Mouse (Mus musculus) lung, postnatal 4 days (tissue): Measurements from ENCODE around the gene Defa30.
"Not testable (repeated sequence)": the region's sequence is repeated elsewhere in the genome, so short reads cannot be mapped to it uniquely, and the experiment has no call there.

Experiments used
- DNase-seq, 2 experiments: peaks; one replicate each; pipeline ENCODE4 v3.0.0; 2021

Gene Defa30

GRCm38 (mm10) chr8:21134342-21134741 lies at the start of gene Defa30:
TSS of gene Defa30 (plus strand) at chr8:21134642.
- DNase-seq, result not testable (repeated sequence)

- DNase-seq, result no peak
Observed at GRCm38 (mm10) chr8:21093106-21093505, 41.3 kb upstream of the Defa30 start.

DNA sequence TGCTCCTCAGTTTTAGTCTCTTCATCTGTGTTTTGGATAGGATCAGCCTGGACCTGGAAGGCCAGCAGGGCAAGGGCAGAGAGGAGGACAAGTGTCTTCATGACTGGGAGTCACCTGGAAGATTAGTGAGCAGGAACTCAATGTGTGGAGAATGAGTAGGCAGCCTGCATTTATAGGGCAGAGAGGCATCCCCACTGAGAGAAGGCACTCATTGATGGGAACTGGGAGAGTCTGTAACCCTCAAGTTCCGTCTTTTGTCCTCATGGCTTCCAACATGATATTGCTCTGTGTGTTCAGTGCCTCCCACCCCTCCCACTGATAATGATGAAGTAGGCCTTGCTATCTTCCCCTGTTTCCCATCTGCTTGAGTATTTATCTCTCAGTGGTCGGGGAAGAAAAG lies 38.5 kb upstream of the Defa30 start, which contains the start of gene Gm14851:
Gene Gm14851, minus strand, starts transcription at position 101 of the 400 bp plus-strand sequence.
- not testable (repeated sequence) for DNase-seq

- DNase-seq, result not testable (repeated sequence)
Observed at GRCm38 (mm10) chr8:21161977-21162376, 27.5 kb downstream of the Defa30 start, which contains the start of gene Defa22. TSS of gene Defa22 (plus strand) at chr8:21162277.
